Mouse (Mus musculus): ENCODE data around the gene Gpc6.

Gpc6 gene

GRCm38 (mm10) chr14:117923667-117924066 lies 998.6 kb downstream of the Gpc6 start:
- no peak for DNase-seq (ENCODE audit: extremely low spot score)

DNA sequence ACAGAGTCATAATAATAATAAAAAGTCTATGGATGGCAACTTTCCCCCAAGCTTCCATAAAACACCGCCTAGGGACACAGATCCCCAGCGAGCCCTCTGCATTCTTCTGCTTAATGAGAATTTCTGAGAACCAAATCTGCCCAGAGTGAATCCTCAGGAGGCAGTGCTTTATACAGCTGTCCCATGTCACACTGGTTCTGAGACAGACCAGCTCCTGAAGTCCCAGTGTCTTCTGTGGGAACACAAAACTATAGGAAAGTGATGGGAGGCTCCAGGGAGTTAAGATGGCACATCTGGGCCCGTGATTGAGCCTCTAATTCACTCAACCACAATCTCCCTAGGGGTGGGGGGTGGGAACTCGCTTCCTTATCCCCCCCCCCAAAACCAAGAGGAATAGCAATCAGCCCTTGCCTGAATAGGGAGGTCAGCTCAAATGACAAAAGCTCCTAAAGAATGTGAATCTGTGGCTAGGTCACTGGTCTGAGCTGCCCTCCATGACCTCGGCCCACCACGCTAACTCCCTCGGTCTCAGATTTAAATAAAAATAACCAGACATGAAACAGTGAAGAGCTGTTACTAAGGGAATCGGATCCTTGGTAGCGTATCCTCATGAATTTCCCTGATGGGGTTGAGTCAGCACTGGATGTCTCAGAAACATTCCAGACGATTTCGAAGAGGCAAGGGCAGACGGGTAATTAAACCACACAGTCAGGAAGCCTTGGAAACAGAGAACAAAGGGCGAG lies 1005.2 kb downstream of the Gpc6 start:
- peak; percentile 80 for DNase-seq (ENCODE audit: extremely low spot score)

DNA sequence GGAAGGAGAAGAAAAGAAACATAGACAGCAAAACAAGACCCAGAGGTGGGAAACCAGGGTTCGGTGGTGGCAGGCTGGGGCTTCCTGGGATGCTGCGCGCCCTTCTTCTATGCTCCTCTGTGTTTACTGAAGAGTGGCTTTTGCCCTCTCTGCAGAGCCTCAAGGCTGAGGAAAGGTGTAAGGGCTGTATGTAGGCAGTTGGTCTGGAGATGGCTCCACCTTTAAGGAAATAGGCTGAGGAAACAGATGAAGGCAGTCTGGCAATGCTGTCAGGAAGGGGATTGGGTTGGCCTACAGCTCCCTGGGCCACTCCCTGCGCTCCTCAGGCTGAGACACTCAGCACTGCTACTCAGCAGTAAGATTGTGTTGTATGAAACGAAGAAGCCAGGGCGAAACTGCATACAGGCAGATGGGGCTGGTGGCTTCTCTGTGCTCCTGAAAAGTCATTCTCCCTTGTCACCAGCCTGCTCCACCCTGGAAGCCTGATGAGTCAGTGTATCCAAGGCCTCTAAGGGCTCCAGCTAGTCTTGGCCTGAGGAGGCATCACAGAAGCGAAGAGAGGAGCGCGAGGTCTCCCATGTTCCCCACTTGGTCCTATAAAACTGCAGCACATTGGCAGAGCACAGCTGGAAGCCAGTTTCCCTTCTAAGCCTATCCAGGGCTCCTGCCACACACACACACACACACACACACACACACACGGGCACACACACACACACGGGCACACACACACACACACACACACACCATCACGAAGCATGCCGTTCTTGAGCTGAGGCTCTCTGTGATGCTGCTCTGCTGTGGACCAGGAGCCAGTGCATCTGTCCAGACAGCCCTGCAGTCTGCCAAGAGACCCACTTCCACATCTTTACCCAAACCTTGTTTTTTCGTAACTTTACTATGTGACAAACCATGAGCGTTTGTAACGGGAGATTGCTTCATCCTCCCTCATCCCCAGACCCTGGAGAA lies 1006.0 kb downstream of the Gpc6 start:
- no peak for DNase-seq (ENCODE audit: extremely low spot score)

DNA sequence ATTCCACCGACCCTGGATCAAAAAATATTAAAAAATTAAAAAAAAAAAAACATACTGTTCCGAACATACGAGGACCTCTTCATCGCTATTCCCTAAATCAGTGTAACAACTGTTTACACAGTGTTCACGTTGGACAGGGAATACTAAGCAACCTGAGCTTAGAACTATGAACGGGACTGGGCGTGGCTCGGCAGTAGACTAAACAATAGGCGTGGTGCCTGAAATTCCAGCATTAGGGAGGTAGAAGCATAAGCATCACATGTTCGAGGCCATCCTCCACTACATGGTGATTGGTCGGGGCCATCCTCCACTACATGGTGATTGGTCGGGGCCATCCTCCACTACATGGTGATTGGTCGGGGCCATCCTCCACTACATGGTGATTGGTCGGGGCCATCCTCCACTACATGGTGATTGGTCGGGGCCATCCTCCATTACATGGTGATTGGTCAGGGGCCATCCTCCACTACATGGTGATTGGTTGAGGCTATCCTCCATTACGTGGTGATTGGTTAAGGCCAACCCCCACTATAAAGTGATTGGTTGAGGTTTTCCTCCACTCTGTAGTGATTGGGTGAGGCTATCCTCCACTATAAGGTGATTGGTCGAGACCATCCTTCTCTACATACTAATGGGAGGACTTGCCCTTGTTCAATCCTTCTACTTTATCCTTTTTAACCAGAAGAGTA lies 1007.2 kb downstream of the Gpc6 start:
- no peak for DNase-seq (ENCODE audit: extremely low spot score)

DNA sequence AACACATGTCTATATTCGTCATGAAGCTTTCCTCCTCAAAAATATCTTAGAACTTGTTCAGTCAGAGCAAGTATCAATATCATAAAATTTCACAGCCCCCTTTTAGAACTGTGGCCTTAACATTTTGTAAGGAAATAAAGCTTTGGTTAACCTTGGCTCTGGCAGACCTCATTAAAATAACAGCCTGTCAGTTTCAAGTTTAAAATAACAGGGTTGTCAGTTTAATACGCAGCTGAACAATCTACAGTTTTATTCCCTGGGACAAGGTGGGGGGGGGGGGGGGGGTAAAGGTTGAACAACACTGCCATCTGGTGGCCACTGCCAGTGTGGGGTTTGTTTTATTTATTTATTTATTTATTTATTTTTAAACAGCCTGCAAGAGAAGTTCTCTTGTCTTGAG lies 1013.4 kb downstream of the Gpc6 start:
- peak; percentile 57 for DNase-seq (ENCODE audit: extremely low spot score)

DNA sequence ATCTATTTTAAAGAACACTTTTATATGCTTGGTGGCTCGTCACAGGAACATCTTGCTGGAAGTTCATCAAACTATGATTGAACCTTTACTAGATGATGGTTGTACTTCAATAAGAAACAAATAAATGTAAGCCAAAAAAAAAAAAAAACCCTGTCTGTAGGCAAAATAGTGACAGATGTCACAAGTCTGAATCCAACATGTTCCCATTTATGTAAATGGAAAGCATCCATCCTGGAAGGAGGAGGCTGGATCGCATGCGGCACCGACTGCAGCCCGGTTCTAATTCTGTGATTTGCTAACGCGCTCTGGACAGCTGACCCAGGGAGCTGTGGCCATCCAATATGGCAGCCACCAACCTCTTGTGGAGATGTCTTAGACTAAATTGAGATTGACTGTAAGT lies 1014.4 kb downstream of the Gpc6 start:
- DNase-seq (ENCODE audit: extremely low spot score) = no peak

DNA sequence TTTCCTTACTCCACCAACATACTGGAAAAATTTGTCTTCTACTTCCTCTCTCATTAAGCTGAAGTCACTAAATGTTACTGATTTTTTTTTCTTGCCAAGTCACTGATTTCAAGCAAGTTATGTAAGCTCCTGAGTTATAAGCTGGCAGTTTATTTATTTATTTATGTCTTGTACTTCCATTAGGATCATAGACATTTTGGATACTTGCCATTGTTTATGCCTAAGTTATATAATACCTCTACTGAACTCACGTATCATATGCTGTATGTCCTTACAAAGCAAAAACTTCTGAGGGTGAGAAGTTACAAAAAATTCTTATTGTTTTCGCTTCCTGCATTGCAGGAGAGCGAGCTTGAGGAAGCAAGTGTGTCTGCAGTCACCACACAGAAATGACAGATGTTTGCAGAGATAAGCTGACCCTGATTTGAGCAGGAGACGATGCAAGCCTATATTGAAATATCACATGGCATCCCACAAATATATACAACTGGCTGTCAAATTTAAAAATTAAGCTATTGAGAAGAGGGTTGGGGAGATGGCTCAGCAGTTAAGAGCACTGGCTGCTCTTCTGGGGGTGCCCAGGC lies 1020.9 kb downstream of the Gpc6 start:
- DNase-seq (ENCODE audit: extremely low spot score) = no peak

DNA sequence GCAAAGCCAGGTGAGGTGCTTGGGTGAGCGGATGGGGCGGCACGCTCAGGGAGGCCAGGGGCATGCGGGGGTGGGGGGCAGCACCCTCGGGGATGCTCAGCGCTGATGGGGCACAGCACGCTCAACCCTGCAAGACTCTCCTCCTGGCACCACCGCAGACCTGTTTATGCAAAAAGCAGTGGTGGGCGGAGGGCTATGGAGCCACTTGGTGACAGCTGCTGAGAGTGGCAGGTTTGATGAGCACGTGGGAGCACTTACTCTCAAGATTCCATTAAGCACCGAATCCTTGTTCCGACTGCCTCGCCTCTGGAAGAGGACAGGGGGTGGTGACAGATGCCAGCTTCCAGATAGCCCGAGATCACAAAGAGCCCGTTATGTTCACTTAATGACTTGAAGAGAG lies 1026.2 kb downstream of the Gpc6 start:
- DNase-seq (ENCODE audit: extremely low spot score) = no peak

- no peak for DNase-seq (ENCODE audit: extremely low spot score)
These were observed 1026.6 kb downstream of the Gpc6 start for GRCm38 (mm10) chr14:117951686-117952085.

DNA sequence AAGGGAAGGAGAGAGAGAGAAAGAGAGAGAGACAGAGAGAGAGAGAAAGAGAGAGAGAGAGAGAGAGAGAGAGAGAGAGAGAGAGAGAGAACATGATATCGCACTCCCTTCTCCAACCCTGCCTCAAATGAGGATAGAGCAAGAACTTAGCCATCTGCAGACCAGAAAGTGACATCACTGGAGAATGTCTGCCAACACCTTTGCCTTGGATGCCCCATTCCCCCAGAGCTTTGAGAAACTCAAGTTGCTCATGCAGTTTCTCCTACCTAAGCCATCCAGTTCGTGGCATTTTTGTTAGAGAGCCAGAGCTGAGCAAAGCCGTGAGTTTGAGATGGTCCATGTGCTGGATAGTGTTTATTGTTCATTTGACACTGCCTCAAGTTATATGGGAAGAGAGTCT lies 1030.9 kb downstream of the Gpc6 start:
- DNase-seq (ENCODE audit: extremely low spot score) = no peak

- DNase-seq (ENCODE audit: extremely low spot score) = no peak
These were observed 1033.3 kb downstream of the Gpc6 start for GRCm38 (mm10) chr14:117958389-117958788.

DNA sequence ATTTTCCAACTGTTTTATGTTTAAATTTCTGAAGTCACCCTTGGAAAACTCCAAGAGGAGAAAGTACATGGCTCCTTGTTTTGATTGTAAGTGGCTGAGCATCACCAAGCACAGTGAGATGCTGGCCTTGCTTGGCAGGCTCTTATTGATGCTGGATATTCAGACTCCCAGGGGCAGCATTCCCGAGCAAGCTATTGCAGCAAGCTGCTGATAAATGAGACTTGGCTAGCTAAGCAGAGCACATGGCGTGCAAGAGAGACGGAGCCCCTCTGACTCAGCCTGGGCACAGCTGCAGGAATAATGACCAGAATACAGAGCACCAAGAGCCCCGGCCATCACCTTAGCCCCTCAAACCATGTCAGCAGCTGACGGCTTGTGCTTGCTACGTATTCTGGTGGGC lies 1036.2 kb downstream of the Gpc6 start:
- no peak for DNase-seq (ENCODE audit: extremely low spot score)

GRCm38 (mm10) chr14:117961844-117962243 lies 1036.7 kb downstream of the Gpc6 start:
- no peak for DNase-seq (ENCODE audit: extremely low spot score)

DNA sequence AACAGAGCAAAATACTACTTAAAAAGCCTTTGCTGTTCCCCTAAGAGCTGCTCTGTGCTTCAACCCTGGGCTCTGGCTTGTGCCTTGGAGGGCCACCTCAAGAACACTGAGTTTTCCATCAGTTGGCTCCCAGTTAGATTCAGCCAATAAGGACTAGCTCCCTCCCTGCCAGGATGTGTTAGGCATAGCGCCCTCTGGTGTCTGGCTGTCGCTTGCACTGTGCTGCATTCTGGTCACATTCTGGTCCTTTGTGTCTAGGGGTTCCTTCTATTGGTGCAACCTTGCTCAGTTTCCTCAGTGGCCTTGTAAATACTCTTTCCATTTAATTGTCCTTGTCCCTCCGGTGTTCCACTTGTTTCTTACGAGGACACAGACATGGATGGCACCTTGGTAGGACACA lies 1037.3 kb downstream of the Gpc6 start:
- DNase-seq (ENCODE audit: extremely low spot score) = peak; percentile 39

- no peak for DNase-seq (ENCODE audit: extremely low spot score)
These were observed 1047.5 kb downstream of the Gpc6 start for GRCm38 (mm10) chr14:117972576-117972975.

DNA sequence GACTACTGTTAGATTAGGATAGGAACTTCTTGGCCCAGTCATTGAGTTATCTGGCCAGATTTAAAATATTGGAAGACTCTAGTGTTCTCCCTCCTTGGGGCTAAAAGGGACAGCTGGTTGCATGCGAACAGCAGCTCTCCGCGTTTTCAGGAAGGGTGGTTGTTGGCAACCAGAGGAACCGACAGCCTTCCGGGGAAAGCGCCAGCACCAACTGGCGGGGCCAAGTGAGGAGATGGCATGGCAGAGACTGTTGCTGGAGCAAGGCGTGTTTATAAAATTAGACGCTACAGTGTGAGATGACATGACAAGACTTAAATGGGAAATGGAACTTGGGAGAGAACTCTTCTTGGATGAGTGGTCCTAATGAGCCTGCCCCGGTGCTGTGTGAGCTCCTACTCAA lies 1056.4 kb downstream of the Gpc6 start:
- no peak for DNase-seq (ENCODE audit: extremely low spot score)

- DNase-seq (ENCODE audit: extremely low spot score) = no peak
These were observed 1063.3 kb downstream of the Gpc6 start for GRCm38 (mm10) chr14:117988444-117988843.

GRCm38 (mm10) chr14:117990203-117990602 lies 1065.1 kb downstream of the Gpc6 start:
- no peak for DNase-seq (ENCODE audit: extremely low spot score)

DNA sequence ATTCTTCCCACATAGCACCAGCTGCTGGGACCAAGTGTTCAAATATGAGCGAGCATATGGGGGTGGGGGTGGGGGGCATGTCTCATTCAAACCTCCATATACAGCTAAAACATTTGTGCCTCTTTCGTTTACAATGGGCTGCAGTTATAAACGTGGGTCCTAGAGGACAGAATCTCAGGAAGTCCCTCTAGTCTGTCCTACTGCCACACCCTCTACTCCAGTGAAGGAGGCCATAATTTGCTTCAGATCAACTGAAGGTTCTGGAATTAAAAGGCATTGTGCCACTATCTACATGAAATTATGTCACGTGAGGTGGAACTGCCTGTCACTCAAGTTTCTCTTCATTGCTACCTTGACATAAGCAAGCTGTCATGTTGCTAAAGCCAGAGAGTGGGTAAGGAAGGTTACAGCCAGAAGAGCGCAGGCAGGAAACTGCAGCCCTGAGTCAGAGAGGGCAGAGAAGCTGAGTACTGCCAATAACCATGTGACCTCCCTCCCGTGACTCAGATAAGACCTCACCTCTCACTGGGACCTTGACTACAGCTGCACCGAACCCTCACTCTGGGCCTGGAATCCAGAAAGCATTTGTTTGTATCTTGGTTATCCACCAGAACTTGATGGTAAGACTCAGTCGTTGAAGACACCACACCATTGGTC lies 1067.6 kb downstream of the Gpc6 start:
- no peak for DNase-seq (ENCODE audit: extremely low spot score)

- no peak for DNase-seq (ENCODE audit: extremely low spot score)
These were observed 1068.7 kb downstream of the Gpc6 start for GRCm38 (mm10) chr14:117993845-117994244.

- DNase-seq (ENCODE audit: extremely low spot score) = no peak
These were observed 1079.3 kb downstream of the Gpc6 start for GRCm38 (mm10) chr14:118004434-118004833.

Measured in embryo, embryonic 9.5 days (tissue).